Mouse (Mus musculus): ENCODE data around the gene Aatf. TPM values are rescaled to one million over a fixed set of nuclear protein-coding genes. Genes with fewer than 3 reads are reported as not detected.

Aatf gene
- polyA plus RNA-seq, 1 experiment from 2014 or later: 60.6 TPM

- no peaks in the 10 kb centered on the region for H3K27me3 ChIP-seq (ENCODE audit: control insufficient read depth, insufficient read depth, low read length)
- no peak overlapping the region for H3K4me3 ChIP-seq (ENCODE audit: low read length)
- ATAC-seq (ENCODE audit: low FRiP score, low TSS enrichment): no peak
- WGBS: 86% methylated on average over 13 of the region's 13 CpGs
- no peak overlapping the region for H3K27ac ChIP-seq (ENCODE audit: low read depth, low read length)
- no peaks in the 10 kb centered on the region for H3K9me3 ChIP-seq (ENCODE audit: control insufficient read depth, low read length)
- H3K9ac ChIP-seq (ENCODE audit: low read depth, low read length): no peak overlapping the region
- no peak overlapping the region for H3K4me2 ChIP-seq (replicated peaks; ENCODE audit: low read depth, low read length)
- H3K4me1 ChIP-seq (ENCODE audit: control insufficient read depth, insufficient read depth, low read length): no peaks in the 10 kb centered on the region
- peaks cover 6% of the 10 kb centered on the region; the same call in 1 of the 2 replicates for H3K36me3 ChIP-seq (ENCODE audit: control insufficient read depth, insufficient read depth, low read length)
Measured at GRCm38 (mm10) chr11:84376510-84377365, 136.6 kb downstream of the Aatf start.

DNA sequence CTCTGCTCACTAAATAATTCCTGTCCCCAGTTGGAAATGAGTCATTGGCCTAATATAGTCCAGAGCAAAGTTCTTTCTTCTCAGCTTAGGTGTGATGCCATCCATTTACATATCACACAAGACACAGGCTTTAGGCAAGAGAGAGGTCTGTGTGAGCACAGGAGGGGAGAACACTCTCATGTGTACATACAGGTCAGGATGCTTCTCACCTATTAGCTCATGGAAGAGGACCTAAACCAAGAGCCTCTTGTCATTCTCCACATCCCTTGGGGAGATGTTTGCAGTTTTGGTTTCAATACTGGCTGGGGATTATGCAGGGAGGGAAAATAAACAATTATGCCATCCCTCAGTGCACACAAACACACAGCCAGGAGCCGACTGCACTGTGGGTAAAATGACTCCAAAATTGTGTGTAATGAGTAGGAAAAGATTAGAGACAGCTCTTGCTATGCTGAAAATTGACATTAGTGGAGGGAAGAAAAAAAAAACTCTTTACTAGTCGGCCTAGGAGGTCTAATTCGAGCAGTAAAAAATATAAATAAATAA lies 137.3 kb downstream of the Aatf start:
- Histone ChIP-seq H3K4me1 (ENCODE audit: control insufficient read depth, insufficient read depth, low read length) (no peaks in the 10 kb centered on the region), H3K36me3 (ENCODE audit: control insufficient read depth, insufficient read depth, low read length) (peaks cover 6% of the 10 kb centered on the region; the same call in 1 of the 2 replicates), H3K27ac (ENCODE audit: low read depth, low read length) (no peak overlapping the region), H3K9me3 (ENCODE audit: control insufficient read depth, low read length) (no peaks in the 10 kb centered on the region), H3K9ac (ENCODE audit: low read depth, low read length) (no peak overlapping the region), H3K4me2 (replicated peaks; ENCODE audit: low read depth, low read length) (no peak overlapping the region), H3K4me3 (ENCODE audit: low read length) (no peak overlapping the region), H3K27me3 (ENCODE audit: control insufficient read depth, insufficient read depth, low read length) (no peaks in the 10 kb centered on the region)
- no peak for ATAC-seq (ENCODE audit: low FRiP score, low TSS enrichment)
- WGBS: 70% methylated on average over 3 of the region's 3 CpGs

GRCm38 (mm10) chr11:84373122-84373521 lies 140.2 kb downstream of the Aatf start:
- H3K36me3 ChIP-seq (ENCODE audit: control insufficient read depth, insufficient read depth, low read length): peaks cover 6% of the 10 kb centered on the region; the same call in 1 of the 2 replicates
- no peak overlapping the region for H3K4me2 ChIP-seq (replicated peaks; ENCODE audit: low read depth, low read length)
- no peak overlapping the region for H3K9ac ChIP-seq (ENCODE audit: low read depth, low read length)
- no peak overlapping the region for H3K27ac ChIP-seq (ENCODE audit: low read depth, low read length)
- 96% methylated on average over 4 of the region's 4 CpGs for WGBS
- no peaks in the 10 kb centered on the region for H3K27me3 ChIP-seq (ENCODE audit: control insufficient read depth, insufficient read depth, low read length)
- ATAC-seq (ENCODE audit: low FRiP score, low TSS enrichment): no peak
- H3K4me1 ChIP-seq (ENCODE audit: control insufficient read depth, insufficient read depth, low read length): no peaks in the 10 kb centered on the region
- H3K9me3 ChIP-seq (ENCODE audit: control insufficient read depth, low read length): no peaks in the 10 kb centered on the region
- H3K4me3 ChIP-seq (ENCODE audit: low read length): no peak overlapping the region

Other genes with a start within 250 kb of the Aatf start
- gene Lhx1, start 12.0 kb upstream of the Aatf start, polyA plus RNA-seq (2014; fragmentation: Nextera tagmentation; extraction: Ambion mirVana): 40.0 and 41.0 TPM in 2 replicates

All from kidney, embryonic 14.5 days (tissue).